Mouse (Mus musculus) 3134 (cell line): ENCODE measurements around the gene Txndc17.
A peak's percentile ranks its signal among the peaks of the same experiment; 100 is the strongest.
"Not testable (repeated sequence)": the region's sequence is repeated elsewhere in the genome, so short reads cannot be mapped to it uniquely, and the experiment has no call there.

Experiments used
- DNase-seq: peaks from one replicate; pipeline ENCODE4 v3.0.0-alpha.2; 2011; ENCODE audit warnings: low spot score; ENCODE audit not compliant: insufficient read length; ENCODE audit errors: extremely low read depth

Gene Txndc17

DNA sequence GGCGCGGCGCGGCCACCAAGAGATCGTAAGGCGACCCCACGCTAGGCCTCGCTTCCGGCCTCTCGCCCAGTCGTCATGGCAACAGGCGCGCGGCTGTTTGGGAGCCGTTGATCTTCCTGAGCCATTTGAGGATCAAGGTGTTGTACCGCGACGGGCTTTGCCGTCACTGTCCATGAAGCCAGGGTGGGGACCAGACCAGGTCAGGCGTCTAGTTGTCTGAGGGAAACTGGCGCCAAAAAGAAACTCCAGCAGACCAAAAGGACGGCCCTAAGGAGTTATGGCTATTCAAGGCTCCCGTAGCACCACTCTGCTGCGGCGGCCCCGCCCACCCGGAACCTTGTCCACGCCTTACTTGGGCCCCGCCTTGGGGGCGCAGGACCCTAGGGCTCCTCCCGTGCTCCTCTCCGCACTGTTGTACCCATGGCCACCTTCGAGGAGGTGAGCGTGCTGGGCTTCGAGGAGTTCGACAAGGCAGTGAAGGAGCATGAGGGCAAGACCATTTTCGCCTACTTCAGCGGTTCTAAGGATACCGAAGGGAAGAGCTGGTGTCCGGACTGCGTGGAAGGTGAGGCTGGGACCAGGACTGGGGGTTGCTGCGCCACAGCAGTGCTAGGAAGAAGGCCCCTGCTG is at the start of gene Txndc17, which contains the start of gene 4933427D14Rik:
Gene Txndc17, plus strand, starts transcription at position 344 of the 630 bp plus-strand sequence.
Gene 4933427D14Rik, minus strand, starts transcription at position 256 of the 630 bp plus-strand sequence.
- peak; percentile 93 for DNase-seq

DNA sequence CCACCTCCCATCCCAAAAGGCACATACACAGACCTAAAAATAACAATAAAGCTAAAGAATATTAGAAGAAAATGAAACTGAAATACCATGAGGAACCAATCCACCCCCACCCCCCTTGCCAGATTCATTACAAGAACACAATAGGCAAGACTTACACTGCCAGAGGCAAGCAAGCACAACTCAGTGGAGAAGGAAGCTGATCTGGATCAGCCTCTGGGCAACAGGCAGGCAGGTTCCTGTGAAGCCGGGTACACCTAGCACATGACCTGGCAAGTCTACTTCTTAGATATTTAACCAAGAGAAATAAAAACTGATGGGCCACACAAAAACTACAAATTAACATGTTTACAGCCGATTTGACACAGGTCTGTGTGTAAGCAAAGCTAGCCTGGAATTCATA is 44.1 kb upstream of the Txndc17 start:
- no peak for DNase-seq

DNA sequence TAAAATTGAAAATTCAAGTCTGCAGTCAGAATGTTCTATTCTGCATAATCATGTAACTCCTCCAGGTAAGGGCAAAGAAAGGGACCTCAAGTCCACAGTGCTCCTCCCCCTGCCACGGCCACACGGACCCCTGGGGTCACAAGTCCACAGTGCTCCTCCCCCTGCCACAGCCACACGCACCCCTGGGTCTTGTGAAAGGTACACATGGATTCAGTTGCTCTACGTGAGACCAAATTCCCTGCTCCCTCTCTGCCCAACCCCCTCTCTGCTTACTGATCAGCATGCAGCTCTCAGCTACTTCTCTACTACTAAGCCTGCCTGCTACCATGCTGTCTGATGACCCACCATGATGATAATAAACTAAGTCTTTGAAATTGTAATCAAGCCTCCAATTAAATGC is 37.5 kb upstream of the Txndc17 start:
- DNase-seq = no peak

DNA sequence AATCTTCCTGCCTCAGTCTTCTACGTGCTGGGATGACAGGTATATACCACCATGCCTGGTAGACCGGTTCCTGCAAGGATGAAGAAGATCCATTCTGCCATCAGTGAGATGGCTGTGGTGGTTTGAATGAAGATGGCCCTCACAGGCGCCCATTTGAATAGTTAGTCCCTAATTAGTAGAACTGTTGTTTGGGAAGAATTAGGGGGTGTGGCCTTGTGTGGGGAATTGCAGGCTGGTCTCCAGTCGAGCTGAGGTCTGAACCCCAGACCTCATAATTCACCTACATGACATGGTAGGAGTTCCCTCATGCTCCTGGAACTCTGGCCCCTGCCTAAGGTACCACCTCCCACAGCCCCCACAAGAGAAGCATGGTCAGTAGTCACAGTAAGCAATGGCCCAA is 35.4 kb upstream of the Txndc17 start:
- not testable (repeated sequence) for DNase-seq

DNA sequence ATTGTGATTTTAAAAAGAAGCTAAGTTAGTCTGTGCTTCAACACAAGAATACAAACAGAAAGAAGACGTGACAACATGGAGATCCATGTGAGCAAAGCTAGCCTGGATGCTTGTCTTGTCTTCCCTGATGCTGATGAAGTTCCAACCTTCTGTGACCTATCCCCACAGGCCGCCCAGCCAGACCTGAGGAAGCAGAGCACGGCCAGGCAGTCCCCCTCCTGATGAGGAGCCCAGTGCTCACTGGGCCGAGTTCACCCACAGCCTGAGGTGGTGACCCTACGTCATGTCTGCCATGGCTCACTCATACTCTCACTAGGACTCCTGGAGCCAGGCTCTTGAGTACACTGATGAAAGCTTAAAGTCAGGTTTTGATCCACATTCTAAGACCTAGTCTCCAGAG is 33.8 kb upstream of the Txndc17 start:
- DNase-seq = no peak

GRCm38 (mm10) chr11:72174721-72175120 is 32.6 kb upstream of the Txndc17 start:
- no peak for DNase-seq

DNA sequence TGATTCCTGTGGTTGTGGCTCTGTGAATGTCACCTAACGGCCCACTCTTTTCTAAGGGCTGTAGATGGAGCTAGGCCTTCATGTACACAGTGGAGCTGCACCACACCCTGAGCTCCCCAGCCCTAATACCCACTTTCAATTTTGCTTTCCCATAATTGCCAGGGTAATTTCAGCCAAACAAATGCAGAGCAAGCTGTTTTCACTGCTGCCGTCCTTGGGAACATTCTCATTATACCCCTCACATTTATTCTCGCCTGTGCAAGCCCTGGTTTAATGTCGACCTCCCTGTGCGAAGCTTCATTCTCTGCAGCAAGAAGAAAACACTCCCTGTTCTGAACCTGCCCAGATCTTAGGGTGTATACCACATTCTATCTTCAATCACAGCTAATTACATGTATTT is 31.4 kb upstream of the Txndc17 start:
- no peak for DNase-seq

DNA sequence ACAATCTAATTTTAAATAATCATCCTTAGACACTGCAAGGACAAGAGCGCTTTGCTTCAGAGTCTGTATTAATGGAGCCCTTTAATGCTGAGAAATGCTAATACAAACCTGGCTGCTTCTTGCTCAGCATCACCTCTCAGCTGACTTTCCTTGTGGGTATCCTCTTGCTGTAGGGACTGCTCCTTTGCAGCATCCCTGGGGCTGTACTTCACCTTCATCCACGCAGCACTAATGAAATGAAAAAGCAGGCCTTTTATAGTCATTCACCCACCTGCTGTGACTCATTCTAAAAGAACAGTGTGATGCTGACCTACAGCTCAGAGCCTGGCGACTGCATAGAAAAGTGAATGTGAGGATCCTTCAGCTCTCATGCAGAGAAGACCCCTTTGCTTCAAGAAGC is 30.8 kb upstream of the Txndc17 start:
- DNase-seq = no peak

DNA sequence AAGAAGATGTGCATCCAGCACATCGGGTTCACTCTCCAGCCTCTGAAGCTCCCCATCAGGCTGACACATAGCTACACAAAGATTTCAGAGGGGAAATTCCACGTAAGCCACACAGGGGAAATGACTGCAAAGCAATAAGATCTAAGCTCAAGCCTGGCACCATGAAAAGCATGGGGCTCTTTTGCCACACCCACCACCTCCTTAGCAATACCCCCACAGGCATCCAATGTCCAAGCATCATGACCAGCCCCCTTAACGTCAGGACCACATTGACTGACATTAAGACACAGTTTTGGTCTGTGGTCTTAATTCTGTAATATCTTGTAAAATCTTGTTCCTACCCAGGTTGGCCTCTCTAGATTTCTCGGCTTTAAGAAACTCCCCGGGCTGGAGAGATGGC is 26.8 kb upstream of the Txndc17 start:
- DNase-seq = no peak

- DNase-seq = no peak
These were observed 26.2 kb upstream of the Txndc17 start for GRCm38 (mm10) chr11:72181136-72181535.

DNA sequence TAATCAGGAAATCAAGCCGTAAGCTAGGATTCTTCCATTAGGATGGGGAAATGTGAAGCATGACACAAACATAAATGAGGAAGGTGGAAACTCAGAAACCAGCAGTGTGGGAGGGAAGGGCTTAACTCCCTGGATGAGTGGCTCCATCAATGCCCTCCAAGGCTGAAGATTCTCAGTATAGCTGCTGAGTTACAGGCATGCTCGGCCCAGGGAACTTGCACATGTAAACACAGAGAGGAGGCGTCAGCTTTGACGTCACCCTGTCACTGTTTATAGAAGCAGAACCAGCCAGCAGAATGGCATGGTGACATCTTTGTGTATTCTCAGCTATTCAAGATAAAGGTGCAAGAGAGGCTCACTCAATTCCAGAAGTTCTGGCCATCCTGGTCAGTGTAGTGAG is 23.1 kb upstream of the Txndc17 start:
- DNase-seq = no peak

- no peak for DNase-seq
These were observed 16.5 kb upstream of the Txndc17 start for GRCm38 (mm10) chr11:72190857-72191256.

DNA sequence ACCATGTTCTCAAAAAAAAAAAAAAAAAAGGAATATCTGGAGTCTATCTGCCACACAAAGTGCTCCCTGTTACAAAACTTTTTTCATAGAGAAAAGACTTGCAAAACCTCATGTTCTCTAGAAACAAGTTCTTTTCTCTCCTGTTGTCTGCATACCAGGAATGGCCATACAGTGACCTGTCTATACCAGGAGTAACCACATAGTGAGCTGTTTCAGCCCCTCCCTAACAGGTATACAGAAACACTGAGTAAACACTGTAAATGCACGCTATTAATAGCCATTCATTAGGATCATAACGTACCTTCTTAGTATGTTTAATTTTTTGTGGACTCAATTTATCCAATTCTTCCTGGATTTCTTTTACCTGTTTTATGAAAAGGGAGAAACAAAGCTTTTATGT is 13.1 kb upstream of the Txndc17 start:
- DNase-seq = no peak

GRCm38 (mm10) chr11:72196506-72196905 is 10.8 kb upstream of the Txndc17 start:
- no peak for DNase-seq

GRCm38 (mm10) chr11:72203440-72203839 is 3.9 kb upstream of the Txndc17 start:
- no peak for DNase-seq

GRCm38 (mm10) chr11:72205256-72205655 is 2.1 kb upstream of the Txndc17 start:
- DNase-seq = no peak

GRCm38 (mm10) chr11:72206341-72207203 is 775 bp upstream of the Txndc17 start, which contains the start of gene Gm43951:
Gene Gm43951 (minus strand): TSS chr11:72206840.
- DNase-seq = peak; percentile 63

GRCm38 (mm10) chr11:72207834-72208377 is 559 bp downstream of the Txndc17 start:
- no peak for DNase-seq

DNA sequence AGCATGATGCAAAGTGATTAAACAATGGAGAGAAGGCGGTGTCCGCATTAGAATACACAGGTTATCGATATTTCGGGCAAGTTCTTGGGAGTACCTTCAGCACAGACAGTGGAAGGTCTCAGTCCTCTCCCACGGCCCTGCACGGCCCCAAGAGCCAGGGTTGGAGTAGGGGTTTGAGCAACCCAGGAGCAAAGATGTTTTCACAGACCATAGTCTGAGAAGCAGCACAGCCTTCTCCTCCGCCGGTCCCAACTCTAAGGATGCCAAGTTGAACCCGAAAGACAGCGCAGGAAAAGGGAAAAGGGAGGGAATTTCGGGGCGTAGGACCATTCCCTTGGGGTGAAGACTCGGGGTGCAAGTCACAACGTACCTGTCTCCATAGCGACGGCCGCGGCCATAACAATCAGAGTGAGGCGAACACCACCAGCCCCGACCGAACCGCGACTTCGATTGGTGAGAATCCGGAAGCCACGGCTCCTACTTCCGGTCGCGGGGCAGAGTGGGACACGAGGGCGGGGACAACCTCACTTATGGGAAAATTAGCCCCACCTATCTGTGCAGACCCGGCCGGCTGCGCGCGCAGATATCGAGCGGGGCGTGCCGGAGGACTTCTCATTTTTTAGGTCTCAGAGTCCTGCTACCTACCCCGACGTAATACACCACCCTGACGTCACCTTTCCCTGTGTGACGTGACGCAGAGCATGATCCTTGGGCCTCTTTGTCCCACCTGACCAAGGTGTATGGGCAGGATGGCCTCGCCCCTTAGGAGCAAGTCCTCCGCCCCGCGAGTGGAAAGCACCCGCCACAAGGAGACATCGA is 7.5 kb downstream of the Txndc17 start:
- peak; percentile 95 for DNase-seq

DNA sequence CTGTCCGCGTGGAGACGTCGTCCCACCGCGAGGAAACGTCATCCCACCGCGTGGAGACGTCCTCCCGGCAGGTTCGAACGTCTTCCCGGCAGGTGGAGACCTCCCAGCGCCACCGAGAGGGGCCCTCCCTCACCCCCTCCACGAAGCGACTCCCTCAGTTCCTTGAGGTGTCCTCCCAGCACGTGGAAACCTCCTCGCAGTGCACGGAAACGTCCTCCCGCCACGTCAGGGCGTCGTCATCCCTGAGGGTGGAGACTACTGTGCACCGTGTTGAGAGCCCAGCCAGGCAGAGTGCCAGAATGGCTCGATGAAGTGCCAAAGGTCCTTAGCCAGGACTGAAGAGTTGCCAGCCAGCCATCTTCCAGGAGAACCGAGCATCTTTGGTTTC is 8.1 kb downstream of the Txndc17 start, which contains the start of gene Med31:
Gene Med31, minus strand, starts transcription at position 183 of the 388 bp plus-strand sequence.
- DNase-seq = no peak

GRCm38 (mm10) chr11:72217116-72217515 is 9.8 kb downstream of the Txndc17 start:
- no peak for DNase-seq
